Mouse (Mus musculus): ENCODE results near the gene Clec16a. TPM values are rescaled to one million over a fixed set of nuclear protein-coding genes. Genes with fewer than 3 reads are reported as not detected.

The Clec16a gene
- polyA plus RNA-seq, 2 experiments, result 2.7 to 10.0 TPM

DNA sequence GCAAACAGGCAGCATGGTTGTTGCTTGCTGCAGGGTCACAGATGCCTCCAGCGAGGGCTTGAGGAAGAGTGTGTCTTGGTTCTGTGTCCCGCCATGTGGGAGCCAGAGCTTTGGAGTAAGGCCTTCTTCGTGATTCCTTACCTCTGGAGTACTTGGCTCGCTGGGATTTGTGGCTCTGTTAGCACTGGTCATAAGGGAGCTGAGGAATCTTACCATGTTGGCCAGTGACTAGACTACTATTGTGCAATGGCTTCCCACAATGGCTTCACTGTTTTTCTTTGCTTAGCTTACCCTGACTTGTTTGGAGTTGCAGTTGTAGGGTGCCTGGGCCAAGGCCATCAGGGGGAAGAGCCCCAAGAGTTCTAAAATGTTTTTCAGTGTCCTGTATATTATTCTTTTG is 30.8 kb downstream of the Clec16a start:
- Histone ChIP-seq H3K36me3 (replicated peaks; ENCODE audit: control insufficient read depth, insufficient read depth, low read depth) (no peaks in the 10 kb centered on the region; the same call in 1 of the 2 replicates), H3K27me3 (ENCODE audit: control insufficient read depth, insufficient read depth, low read length) (no peaks in the 10 kb centered on the region), H3K4me2 (ENCODE audit: low read depth) (no peak overlapping the region), H3K4me1 (replicated peaks; ENCODE audit: control insufficient read depth in 2 of 2, insufficient read depth in 2 of 2, low read length in 1 of 2) (no peaks in the 10 kb centered on the region), H3K4me3 (ENCODE audit: insufficient read depth in 1 of 2, low read depth in 2 of 2, low read length in 2 of 2) (no peak overlapping the region), H3K9me3 (ENCODE audit: control insufficient read depth, low read length) (no peaks in the 10 kb centered on the region), H3K27ac (no peak overlapping the region), H3K9ac (replicated peaks) (no peak overlapping the region)
- WGBS (ENCODE audit: insufficient replicate concordance), result 68% methylated on average over 4 of the region's 4 CpGs
- TF ChIP-seq CTCF (IDR thresholded peaks at IDR 0.05; ENCODE audit: low read depth), result no peak
- no peak for TF ChIP-seq EP300 (IDR thresholded peaks at IDR 0.05; ENCODE audit: low read depth)
- DNase-seq (ENCODE audit: low read depth in 3 of 3, low spot score in 3 of 3), result no peak
- ATAC-seq (ENCODE audit: insufficient read depth), result no peak

- 39% methylated on average over 5 of the region's 5 CpGs for WGBS (ENCODE audit: insufficient replicate concordance)
Measured at GRCm38 (mm10) chr16:10577548-10577947, 32.4 kb downstream of the Clec16a start.

DNA sequence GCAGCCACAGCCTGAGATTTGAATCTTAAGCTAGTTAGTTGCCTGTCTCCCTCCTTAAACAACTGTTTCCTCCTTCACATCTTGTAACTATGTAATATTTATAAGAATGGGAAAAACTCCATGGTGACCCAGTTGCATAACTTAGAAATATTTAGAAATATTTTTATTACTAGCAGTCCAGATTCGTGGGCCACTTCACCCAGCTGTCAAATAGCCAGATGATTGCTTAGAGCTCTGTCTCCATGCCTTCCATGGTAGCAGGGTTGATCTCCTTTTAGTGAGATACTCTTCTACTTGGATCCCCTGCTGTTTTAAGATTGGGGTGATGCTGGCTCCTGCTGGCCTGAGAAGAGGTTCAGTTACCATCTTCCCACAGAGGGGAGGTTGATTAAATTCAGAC is 33.2 kb downstream of the Clec16a start:
- no peaks in the 10 kb centered on the region for H3K4me1 ChIP-seq (replicated peaks; ENCODE audit: control insufficient read depth in 2 of 2, insufficient read depth in 2 of 2, low read length in 1 of 2)
- no peak overlapping the region for H3K4me2 ChIP-seq (ENCODE audit: low read depth)
- no peaks in the 10 kb centered on the region; the same call in 1 of the 2 replicates for H3K36me3 ChIP-seq (replicated peaks; ENCODE audit: control insufficient read depth, insufficient read depth, low read depth)
- ATAC-seq (ENCODE audit: insufficient read depth) (no peak), DNase-seq (ENCODE audit: low read depth in 3 of 3, low spot score in 3 of 3) (no peak)
- H3K27me3 ChIP-seq (ENCODE audit: control insufficient read depth, insufficient read depth, low read length), result no peaks in the 10 kb centered on the region
- no peak overlapping the region for H3K4me3 ChIP-seq (ENCODE audit: insufficient read depth in 1 of 2, low read depth in 2 of 2, low read length in 2 of 2)
- H3K9me3 ChIP-seq (ENCODE audit: control insufficient read depth, low read length), result no peaks in the 10 kb centered on the region
- WGBS (ENCODE audit: insufficient replicate concordance), result 39% methylated on average over 1 of the region's 1 CpGs
- no peak overlapping the region for H3K27ac ChIP-seq
- H3K9ac ChIP-seq (replicated peaks), result no peak overlapping the region
- TF ChIP-seq EP300 (IDR thresholded peaks at IDR 0.05; ENCODE audit: low read depth) (no peak), CTCF (IDR thresholded peaks at IDR 0.05; ENCODE audit: low read depth) (no peak)

More at GRCm38 (mm10) chr16:10577548-10577947, 32.4 kb downstream of the Clec16a start:
- no peak for DNase-seq (ENCODE audit: low read depth in 3 of 3, low spot score in 3 of 3)
- ATAC-seq (ENCODE audit: insufficient read depth), result no peak
- Histone ChIP-seq H3K27me3 (ENCODE audit: control insufficient read depth, insufficient read depth, low read length) (no peaks in the 10 kb centered on the region), H3K36me3 (replicated peaks; ENCODE audit: control insufficient read depth, insufficient read depth, low read depth) (no peaks in the 10 kb centered on the region; the same call in 1 of the 2 replicates), H3K4me1 (replicated peaks; ENCODE audit: control insufficient read depth in 2 of 2, insufficient read depth in 2 of 2, low read length in 1 of 2) (no peaks in the 10 kb centered on the region), H3K4me3 (ENCODE audit: insufficient read depth in 1 of 2, low read depth in 2 of 2, low read length in 2 of 2) (no peak overlapping the region), H3K27ac (no peak overlapping the region), H3K9me3 (ENCODE audit: control insufficient read depth, low read length) (no peaks in the 10 kb centered on the region), H3K4me2 (ENCODE audit: low read depth) (no peak overlapping the region), H3K9ac (replicated peaks) (no peak overlapping the region)
- TF ChIP-seq CTCF (IDR thresholded peaks at IDR 0.05; ENCODE audit: low read depth) (no peak), EP300 (IDR thresholded peaks at IDR 0.05; ENCODE audit: low read depth) (no peak)

- no peak for DNase-seq (ENCODE audit: low read depth in 3 of 3, low spot score in 3 of 3)
- no peak for TF ChIP-seq CTCF (IDR thresholded peaks at IDR 0.05; ENCODE audit: low read depth)
- no peak for TF ChIP-seq EP300 (IDR thresholded peaks at IDR 0.05; ENCODE audit: low read depth)
- Histone ChIP-seq H3K36me3 (replicated peaks; ENCODE audit: control insufficient read depth, insufficient read depth, low read depth) (no peaks in the 10 kb centered on the region; the same call in 1 of the 2 replicates), H3K9me3 (ENCODE audit: control insufficient read depth, low read length) (no peaks in the 10 kb centered on the region), H3K27me3 (ENCODE audit: control insufficient read depth, insufficient read depth, low read length) (no peaks in the 10 kb centered on the region), H3K4me1 (replicated peaks; ENCODE audit: control insufficient read depth in 2 of 2, insufficient read depth in 2 of 2, low read length in 1 of 2) (peaks cover 0 to 2% of the 10 kb centered on the region in 2 experiments; a peak in 1 of 4 replicates), H3K4me3 (ENCODE audit: insufficient read depth in 1 of 2, low read depth in 2 of 2, low read length in 2 of 2) (no peak overlapping the region), H3K9ac (replicated peaks) (no peak overlapping the region), H3K27ac (no peak overlapping the region), H3K4me2 (ENCODE audit: low read depth) (no peak overlapping the region)
- no peak for ATAC-seq (ENCODE audit: insufficient read depth)
- WGBS (ENCODE audit: insufficient replicate concordance), result 59% methylated on average over 2 of the region's 2 CpGs
Measured at GRCm38 (mm10) chr16:10581234-10581898, 36.2 kb downstream of the Clec16a start.

- Histone ChIP-seq H3K9me3 (ENCODE audit: control insufficient read depth, low read length) (no peaks in the 10 kb centered on the region), H3K27ac (no peak overlapping the region), H3K4me3 (ENCODE audit: insufficient read depth in 1 of 2, low read depth in 2 of 2, low read length in 2 of 2) (no peak overlapping the region), H3K4me2 (ENCODE audit: low read depth) (no peak overlapping the region), H3K27me3 (ENCODE audit: control insufficient read depth, insufficient read depth, low read length) (no peaks in the 10 kb centered on the region), H3K36me3 (replicated peaks; ENCODE audit: control insufficient read depth, insufficient read depth, low read depth) (no peaks in the 10 kb centered on the region; the same call in 1 of the 2 replicates), H3K4me1 (replicated peaks; ENCODE audit: control insufficient read depth in 2 of 2, insufficient read depth in 2 of 2, low read length in 1 of 2) (peaks cover 0 to 2% of the 10 kb centered on the region in 2 experiments; a peak in 1 of 4 replicates), H3K9ac (replicated peaks) (no peak overlapping the region)
- DNase-seq (ENCODE audit: low read depth in 3 of 3, low spot score in 3 of 3), result no peak
- 19% methylated on average over 1 of the region's 1 CpGs for WGBS (ENCODE audit: insufficient replicate concordance)
- no peak for TF ChIP-seq CTCF (IDR thresholded peaks at IDR 0.05; ENCODE audit: low read depth)
- no peak for TF ChIP-seq EP300 (IDR thresholded peaks at IDR 0.05; ENCODE audit: low read depth)
- no peak for ATAC-seq (ENCODE audit: insufficient read depth)
Measured at GRCm38 (mm10) chr16:10585165-10585564, 40.0 kb downstream of the Clec16a start.

All from liver, embryonic 14.5 days (tissue).